Mouse (Mus musculus): ENCODE measurements around the gene Cdkn2b. TPM values are rescaled to one million over a fixed set of nuclear protein-coding genes. Genes with fewer than 3 reads are reported as not detected.

Gene Cdkn2b
- polyA plus RNA-seq, 1 experiment from 2014 or later: 26.9 TPM

DNA sequence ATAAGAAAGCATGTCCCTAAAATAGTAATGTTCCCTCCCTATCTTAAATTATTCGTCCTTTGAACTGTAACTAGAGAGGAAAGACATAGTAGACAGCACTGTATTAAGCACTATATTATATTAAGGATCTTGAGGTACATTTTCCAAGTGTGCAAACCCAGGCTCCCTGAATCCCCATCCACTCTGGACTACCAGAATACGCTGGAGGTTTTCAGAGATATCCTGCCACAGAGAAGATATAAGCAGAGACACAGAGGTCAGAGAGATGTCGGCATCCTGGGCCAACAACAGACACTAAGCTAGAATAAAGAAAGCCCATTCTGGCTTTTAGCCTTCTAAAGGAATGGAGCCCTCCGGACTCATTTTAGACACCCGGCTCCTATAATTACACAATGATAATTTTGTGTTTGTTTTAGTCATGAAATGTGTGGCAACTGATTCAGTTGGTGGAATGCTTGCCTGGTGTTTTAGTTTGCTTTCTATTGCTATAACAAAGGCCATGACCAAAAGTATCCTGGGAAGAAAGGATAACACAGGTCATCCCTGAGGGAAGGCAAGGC is 33.4 kb downstream of the Cdkn2b start:
- Histone ChIP-seq H3K27ac (replicated peaks) (no peak overlapping the region), H3K36me3 (ENCODE audit: control insufficient read depth, insufficient read depth, low read length) (no peaks in the 10 kb centered on the region), H3K4me2 (replicated peaks; ENCODE audit: low read depth) (no peak overlapping the region), H3K4me1 (replicated peaks; ENCODE audit: control insufficient read depth, insufficient read depth) (no peaks in the 10 kb centered on the region), H3K9ac (ENCODE audit: low read length) (no peak overlapping the region), H3K4me3 (ENCODE audit: low read depth, low read length) (no peak overlapping the region), H3K27me3 (ENCODE audit: control insufficient read depth, insufficient read depth, low read length) (peaks cover 45% of the 10 kb centered on the region), H3K9me3 (ENCODE audit: control insufficient read depth, low read length) (no peaks in the 10 kb centered on the region)
- no peak for TF ChIP-seq CTCF (IDR thresholded peaks at IDR 0.05; ENCODE audit: low read depth)
- no peak for TF ChIP-seq EP300 (optimal IDR thresholded peaks at IDR 0.05)
- DNase-seq (ENCODE audit: low spot score) (no peak), ATAC-seq (ENCODE audit: low FRiP score, low TSS enrichment) (no peak)
- WGBS: 9% methylated on average over 5 of the region's 5 CpGs

DNA sequence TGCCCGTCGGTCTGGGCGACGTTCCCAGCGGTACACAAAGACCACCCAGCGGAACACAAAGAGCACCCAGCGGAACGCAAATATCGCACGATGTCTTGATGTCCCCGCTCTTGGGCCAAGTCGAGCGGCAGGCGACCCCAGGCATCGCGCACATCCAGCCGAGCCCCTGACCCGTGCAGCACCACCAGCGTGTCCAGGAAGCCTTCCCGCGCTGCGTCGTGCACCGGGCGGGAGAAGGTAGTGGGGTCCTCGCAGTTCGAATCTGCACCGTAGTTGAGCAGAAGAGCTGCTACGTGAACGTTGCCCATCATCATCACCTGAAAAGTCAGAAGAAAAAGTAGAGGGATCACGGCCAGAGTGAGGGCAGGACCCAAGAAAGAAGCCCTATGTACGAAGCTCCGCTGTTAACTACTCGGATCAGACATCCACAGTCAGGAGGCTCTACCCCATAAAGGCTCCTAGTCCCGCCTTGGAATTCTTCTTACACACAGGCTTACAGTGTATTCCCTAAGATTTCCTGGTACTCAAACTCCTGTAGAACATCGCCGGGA is 34.1 kb downstream of the Cdkn2b start:
- DNase-seq (ENCODE audit: low spot score) (no peak), ATAC-seq (ENCODE audit: low FRiP score, low TSS enrichment) (no peak)
- Histone ChIP-seq H3K4me3 (ENCODE audit: low read depth, low read length) (no peak overlapping the region), H3K36me3 (ENCODE audit: control insufficient read depth, insufficient read depth, low read length) (no peaks in the 10 kb centered on the region), H3K9me3 (ENCODE audit: control insufficient read depth, low read length) (no peaks in the 10 kb centered on the region), H3K27me3 (ENCODE audit: control insufficient read depth, insufficient read depth, low read length) (peaks cover 43% of the 10 kb centered on the region), H3K4me1 (replicated peaks; ENCODE audit: control insufficient read depth, insufficient read depth) (no peaks in the 10 kb centered on the region), H3K4me2 (replicated peaks; ENCODE audit: low read depth) (no peak overlapping the region), H3K9ac (ENCODE audit: low read length) (no peak overlapping the region), H3K27ac (replicated peaks) (no peak overlapping the region)
- WGBS: 2% methylated on average over 37 of the region's 37 CpGs
- no peak for TF ChIP-seq EP300 (optimal IDR thresholded peaks at IDR 0.05)
- TF ChIP-seq CTCF (IDR thresholded peaks at IDR 0.05; ENCODE audit: low read depth): no peak

DNA sequence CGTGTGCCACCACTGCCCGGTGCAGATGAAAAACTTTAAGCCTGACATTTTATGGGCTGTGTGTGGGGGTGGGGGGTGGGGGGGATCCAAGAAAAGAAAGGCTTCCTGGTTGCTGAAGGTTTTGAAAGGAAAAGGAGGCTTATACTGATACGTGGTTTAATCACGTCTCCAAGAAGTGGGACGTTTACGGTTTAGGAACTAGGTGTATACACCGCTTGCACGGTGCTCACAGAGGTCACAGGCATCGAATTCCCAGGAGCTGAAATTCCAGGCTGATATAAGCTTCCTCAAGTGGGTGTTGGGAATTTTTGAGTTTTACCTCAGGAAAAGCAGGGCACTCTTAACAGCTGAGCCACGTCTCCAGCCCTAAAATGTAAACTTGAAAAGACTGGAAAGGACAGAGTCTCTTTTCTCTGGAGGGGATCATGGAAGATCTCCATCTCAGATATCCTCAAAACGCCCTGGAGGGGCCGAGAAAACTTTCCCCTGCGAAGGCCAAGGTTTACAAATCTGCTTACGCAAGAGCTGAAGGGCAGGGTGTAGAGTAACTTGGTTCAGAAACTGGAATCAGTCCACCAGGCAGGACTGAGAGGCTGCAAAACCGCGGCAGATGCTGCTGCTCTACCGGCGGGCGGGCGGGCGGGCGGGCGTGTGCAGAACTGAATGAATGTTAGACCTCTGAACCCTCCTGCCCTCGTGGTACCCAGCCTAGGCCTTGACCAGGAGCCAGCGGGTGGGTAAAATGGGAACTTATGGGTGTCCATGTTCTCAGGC is 34.8 kb downstream of the Cdkn2b start:
- Histone ChIP-seq H3K4me1 (replicated peaks; ENCODE audit: control insufficient read depth, insufficient read depth) (no peaks in the 10 kb centered on the region), H3K27ac (replicated peaks) (no peak overlapping the region), H3K4me2 (replicated peaks; ENCODE audit: low read depth) (no peak overlapping the region), H3K36me3 (ENCODE audit: control insufficient read depth, insufficient read depth, low read length) (no peaks in the 10 kb centered on the region), H3K27me3 (ENCODE audit: control insufficient read depth, insufficient read depth, low read length) (peaks cover 46% of the 10 kb centered on the region), H3K4me3 (ENCODE audit: low read depth, low read length) (no peak overlapping the region), H3K9me3 (ENCODE audit: control insufficient read depth, low read length) (no peaks in the 10 kb centered on the region), H3K9ac (ENCODE audit: low read length) (no peak overlapping the region)
- no peak for ATAC-seq (ENCODE audit: low FRiP score, low TSS enrichment)
- TF ChIP-seq CTCF (IDR thresholded peaks at IDR 0.05; ENCODE audit: low read depth): no peak
- TF ChIP-seq EP300 (optimal IDR thresholded peaks at IDR 0.05): no peak
- no peak for DNase-seq (ENCODE audit: low spot score)
- WGBS: 4% methylated on average over 25 of the region's 25 CpGs

DNA sequence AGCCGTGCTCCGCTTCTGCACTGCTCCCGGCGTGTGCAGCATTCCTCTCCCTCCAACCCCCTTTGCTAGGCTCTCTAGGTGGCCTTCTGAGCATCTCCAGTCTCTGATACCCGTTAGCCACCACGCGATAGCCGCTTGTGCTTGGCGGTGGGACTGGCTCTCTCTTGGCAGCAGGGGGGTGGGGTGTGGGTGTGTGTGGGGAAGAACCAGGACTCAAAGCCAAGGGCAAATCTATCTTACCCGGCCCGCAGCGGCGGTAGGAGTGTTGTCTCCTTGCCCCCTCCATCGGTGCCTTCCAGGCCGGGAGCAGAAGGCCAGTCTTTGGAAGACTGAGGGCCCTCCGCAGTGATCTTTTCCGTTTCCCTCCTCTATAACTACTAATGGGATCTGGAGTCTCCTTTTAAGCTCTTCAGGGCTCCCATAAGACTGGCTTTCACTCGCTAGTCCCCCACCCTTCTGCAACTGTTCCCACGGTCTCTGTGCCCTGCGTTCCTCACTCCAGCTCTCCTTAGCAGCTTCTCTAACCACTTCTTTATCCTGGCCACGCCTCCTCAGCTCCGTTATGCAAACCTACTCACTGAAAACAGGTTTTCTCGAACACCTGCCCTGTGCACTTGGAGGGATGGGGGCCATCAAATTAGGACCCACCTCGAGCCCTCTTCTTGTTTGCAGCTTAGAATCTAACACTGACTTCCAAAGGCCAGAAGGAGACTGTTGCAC is 35.9 kb downstream of the Cdkn2b start:
- peaks cover 50% of the 10 kb centered on the region for H3K27me3 ChIP-seq (ENCODE audit: control insufficient read depth, insufficient read depth, low read length)
- 2% methylated on average over 24 of the region's 24 CpGs for WGBS

DNA sequence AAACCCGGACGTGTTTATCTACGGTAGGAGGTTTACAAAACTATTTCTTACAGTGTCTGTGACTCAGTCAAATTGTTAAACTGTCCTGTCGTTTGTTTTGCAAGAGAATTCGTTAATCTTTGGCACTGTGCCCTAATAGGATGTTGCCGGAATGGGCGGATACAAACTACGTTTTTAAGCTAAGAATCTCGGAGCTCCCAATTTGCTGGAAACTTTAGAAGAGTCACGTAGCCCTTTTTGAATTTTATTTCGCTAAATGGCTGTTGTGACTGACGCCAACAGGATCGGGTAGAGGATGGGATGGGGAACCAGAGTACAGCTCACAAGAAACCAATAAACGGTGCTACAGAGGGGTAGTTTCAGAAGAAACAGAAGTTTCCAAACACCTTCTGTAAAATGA is 36.8 kb downstream of the Cdkn2b start:
- H3K9ac ChIP-seq (ENCODE audit: low read length): no peak overlapping the region
- no peak for TF ChIP-seq CTCF (IDR thresholded peaks at IDR 0.05; ENCODE audit: low read depth)
- TF ChIP-seq EP300 (optimal IDR thresholded peaks at IDR 0.05): no peak
- H3K36me3 ChIP-seq (ENCODE audit: control insufficient read depth, insufficient read depth, low read length): no peaks in the 10 kb centered on the region
- no peaks in the 10 kb centered on the region for H3K4me1 ChIP-seq (replicated peaks; ENCODE audit: control insufficient read depth, insufficient read depth)
- H3K4me3 ChIP-seq (ENCODE audit: low read depth, low read length): no peak overlapping the region
- no peak overlapping the region for H3K4me2 ChIP-seq (replicated peaks; ENCODE audit: low read depth)
- H3K9me3 ChIP-seq (ENCODE audit: control insufficient read depth, low read length): no peaks in the 10 kb centered on the region
- ATAC-seq (ENCODE audit: low FRiP score, low TSS enrichment) (no peak), DNase-seq (ENCODE audit: low spot score) (no peak)
- WGBS: 3% methylated on average over 14 of the region's 14 CpGs
- H3K27ac ChIP-seq (replicated peaks): no peak overlapping the region
- H3K27me3 ChIP-seq (ENCODE audit: control insufficient read depth, insufficient read depth, low read length): peaks cover 43% of the 10 kb centered on the region

More for the DNA sequence above, 35.9 kb downstream of the Cdkn2b start:
- Histone ChIP-seq H3K27ac (replicated peaks) (no peak overlapping the region), H3K36me3 (ENCODE audit: control insufficient read depth, insufficient read depth, low read length) (no peaks in the 10 kb centered on the region), H3K9me3 (ENCODE audit: control insufficient read depth, low read length) (no peaks in the 10 kb centered on the region), H3K4me3 (ENCODE audit: low read depth, low read length) (no peak overlapping the region), H3K9ac (ENCODE audit: low read length) (no peak overlapping the region), H3K4me2 (replicated peaks; ENCODE audit: low read depth) (no peak overlapping the region), H3K4me1 (replicated peaks; ENCODE audit: control insufficient read depth, insufficient read depth) (no peaks in the 10 kb centered on the region)
- ATAC-seq (ENCODE audit: low FRiP score, low TSS enrichment) (no peak), DNase-seq (ENCODE audit: low spot score) (no peak)
- no peak for TF ChIP-seq EP300 (optimal IDR thresholded peaks at IDR 0.05)
- TF ChIP-seq CTCF (IDR thresholded peaks at IDR 0.05; ENCODE audit: low read depth): no peak

Data from stomach, postnatal 0 days (tissue).